Mouse (Mus musculus) limb, embryonic 14.5 days (tissue): ENCODE measurements around the gene Tbcel. TPM values are rescaled to one million over a fixed set of nuclear protein-coding genes. Genes with fewer than 3 reads are reported as not detected.
A peak's percentile ranks its signal among the peaks of the same experiment; 100 is the strongest.

Source experiments
- ATAC-seq: fragments of 200-750 bp; cut with Nextera tagmentation; 2 replicates; pipeline ENCODE4 v1.8.0; 2017; ENCODE audit warnings: low read depth, moderate number of reproducible peaks, moderate TSS enrichment; ENCODE audit not compliant: low FRiP score
- DNase-seq: peaks from one replicate; pipeline ENCODE4 v3.0.0-alpha.2; 2015; ENCODE audit warnings: low spot score
- H3K27ac ChIP-seq: fragments of 300-500 bp; sonication (generic); replicated peaks from 2 replicates; pipeline ENCODE4 v1.5.1; 2014; ENCODE audit warnings: low read depth, mild to moderate bottlenecking, low read length, moderate library complexity, mixed read lengths
- H3K27me3 ChIP-seq: fragments of 300-500 bp; sonication (generic); 2 replicates; pipeline ENCODE4 v1.6.1; 2014; ENCODE audit warnings: low read length, mixed read lengths; ENCODE audit not compliant: control insufficient read depth, insufficient read depth
- H3K36me3 ChIP-seq: fragments of 300-500 bp; sonication (generic); 2 replicates; pipeline ENCODE4 v1.6.1; 2014; ENCODE audit warnings: mild to moderate bottlenecking, low read length, moderate library complexity, mixed read lengths; ENCODE audit not compliant: control insufficient read depth, insufficient read depth
- H3K4me1 ChIP-seq: fragments of 300-500 bp; sonication (generic); 2 replicates; pipeline ENCODE4 v1.6.1; 2014; ENCODE audit warnings: antibody characterized with exemption, low read length, mixed read lengths; ENCODE audit not compliant: control insufficient read depth, insufficient read depth
- H3K4me2 ChIP-seq: fragments of 300-500 bp; sonication (generic); replicated peaks from 2 replicates; pipeline ENCODE4 v1.6.1; 2014; ENCODE audit warnings: low read depth, mild to moderate bottlenecking, low read length, moderate library complexity; ENCODE audit not compliant: severe bottlenecking
- H3K4me3 ChIP-seq: fragments of 300-500 bp; sonication (generic); replicated peaks from 2 replicates; pipeline ENCODE4 v1.5.1; 2014; ENCODE audit warnings: low read length
- H3K9ac ChIP-seq: fragments of 300-500 bp; sonication (generic); 2 replicates; pipeline ENCODE4 v1.6.1; 2014; ENCODE audit warnings: mild to moderate bottlenecking, low read depth, low read length, moderate library complexity; ENCODE audit not compliant: severe bottlenecking
- H3K9me3 ChIP-seq: fragments of 300-500 bp; sonication (generic); 2 replicates; pipeline ENCODE4 v1.6.1; 2016; ENCODE audit warnings: low read length; ENCODE audit not compliant: control insufficient read depth
- POLR2A ChIP-seq: fragments of 200-500 bp; IDR thresholded peaks from 2 replicates; pipeline ENCODE4 v1.8.0; 2012; ENCODE audit warnings: inconsistent platforms, mild to moderate bottlenecking, moderate library complexity, borderline replicate concordance; ENCODE audit not compliant: insufficient read depth, insufficient read length; ENCODE audit errors: extremely low read depth
- WGBS: fragments of 180-500 bp; shearing (Covaris S2); extraction: QIAGEN DNeasy Blood & Tissue Kit; methylation state at CpG from one replicate; pipeline ENCODE4 v1.1.7; 2014; 5-methylcytosine and 5-hydroxymethylcytosine counted together
- polyA plus RNA-seq, 2 experiments: library from polyadenylated mRNA; depleted of rRNA in 1 of 2; stranded (reverse) in 1 of 2; unstranded in 1 of 2; fragments of >200 nt; fragmentation: Nextera tagmentation in 1 of 2; extraction: Ambion mirVana in 1 of 2; gene quantifications; 2 replicates each; pipeline versions ENCODE4 v1.2.1 to v1.2.3; 2012 to 2014

Gene Tbcel
- polyA plus RNA-seq, 2 experiments = 5.3 to 14.2 TPM

GRCm38 (mm10) chr9:42503709-42504108, 3.9 kb downstream of the Tbcel start:
- Histone ChIP-seq H3K27ac (no peak overlapping the region), H3K9me3 (no peaks in the 10 kb centered on the region), H3K4me3 (no peak overlapping the region), H3K4me1 (no peaks in the 10 kb centered on the region; the same call in 1 of the 2 replicates), H3K4me2 (no peak overlapping the region), H3K9ac (no peak overlapping the region), H3K27me3 (no peaks in the 10 kb centered on the region), H3K36me3 (no peaks in the 10 kb centered on the region)
- no peak for TF ChIP-seq POLR2A
- WGBS = 38% methylated on average over 4 of the region's 4 CpGs
- ATAC-seq = no peak
- no peak for DNase-seq

GRCm38 (mm10) chr9:42496296-42496695, 11.3 kb downstream of the Tbcel start:
- no peak overlapping the region for H3K27ac ChIP-seq
- no peak for TF ChIP-seq POLR2A
- no peak overlapping the region for H3K9ac ChIP-seq
- ATAC-seq (no peak), DNase-seq (no peak)
- 0 out of 2 replicates have a peak, but pooled peaks cover 4% of the 10 kb centered on the region for H3K4me1 ChIP-seq
- no peak overlapping the region for H3K4me3 ChIP-seq
- H3K36me3 ChIP-seq = no peaks in the 10 kb centered on the region
- no peak overlapping the region for H3K4me2 ChIP-seq
- H3K27me3 ChIP-seq = no peaks in the 10 kb centered on the region
- 90% methylated on average over 2 of the region's 2 CpGs for WGBS
- no peaks in the 10 kb centered on the region for H3K9me3 ChIP-seq

DNA sequence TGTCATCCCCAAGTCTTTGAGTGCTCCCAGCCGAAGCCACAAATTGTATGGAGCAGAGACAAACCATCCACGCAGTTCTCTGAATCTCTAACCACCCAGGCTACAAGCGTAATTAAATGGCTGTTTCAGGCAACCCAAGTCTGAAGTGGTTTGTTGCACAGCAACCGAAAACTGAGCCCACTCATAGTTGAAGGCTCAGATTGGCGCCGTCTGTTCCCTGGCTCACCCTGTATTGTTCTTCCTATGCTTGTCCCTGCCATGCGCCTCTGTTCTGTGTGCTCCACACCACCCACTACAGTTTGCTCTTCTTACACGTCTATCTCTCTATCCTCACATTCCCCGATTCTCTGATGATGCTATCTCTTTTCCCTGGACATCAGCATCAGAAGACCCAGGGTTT, 15.8 kb downstream of the Tbcel start:
- Histone ChIP-seq H3K4me2 (no peak overlapping the region), H3K9me3 (no peaks in the 10 kb centered on the region), H3K27me3 (no peaks in the 10 kb centered on the region), H3K9ac (no peak overlapping the region), H3K36me3 (no peaks in the 10 kb centered on the region), H3K4me3 (no peak overlapping the region), H3K4me1 (0 out of 2 replicates have a peak, but pooled peaks cover 6% of the 10 kb centered on the region), H3K27ac (no peak overlapping the region)
- DNase-seq = no peak
- WGBS = 86% methylated on average over 9 of the region's 9 CpGs
- ATAC-seq = no peak
- TF ChIP-seq POLR2A = no peak

DNA sequence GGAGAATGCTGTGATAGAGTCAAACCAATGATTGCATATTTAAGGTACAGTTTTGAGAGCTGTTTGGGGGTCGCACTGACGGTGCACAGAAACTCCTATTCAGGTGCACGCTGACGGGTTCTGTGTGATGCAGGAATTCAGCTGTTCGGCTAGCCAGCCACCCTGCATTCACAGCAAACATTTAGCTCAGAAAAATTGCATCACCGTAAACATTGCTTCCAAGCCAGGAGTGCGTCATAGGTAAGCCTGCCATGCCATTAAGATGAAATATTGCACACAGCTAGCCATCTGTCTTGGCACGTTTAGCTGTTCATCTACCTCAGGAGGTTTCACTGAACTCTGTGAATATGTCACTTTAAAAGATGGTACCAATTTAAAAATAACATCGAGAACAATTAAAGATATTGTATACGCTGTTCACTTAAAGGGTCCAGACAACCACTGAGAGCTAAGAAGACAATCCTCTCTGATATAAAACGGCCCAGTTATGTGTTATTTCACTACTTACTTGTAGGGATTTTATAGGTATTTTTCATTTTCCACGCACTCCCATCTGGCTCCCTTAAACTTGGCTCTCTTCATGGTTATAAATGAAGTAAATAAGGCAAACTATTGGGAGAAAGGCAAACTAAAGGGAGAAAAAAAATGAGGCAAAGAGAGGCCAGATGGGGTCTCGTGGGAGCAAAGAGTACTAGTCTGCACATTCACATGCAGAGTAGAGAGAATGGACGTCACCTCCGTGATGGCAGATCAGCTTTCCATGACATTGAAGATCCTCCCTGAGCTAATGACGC, 16.8 kb downstream of the Tbcel start:
- DNase-seq (peak; percentile 15), ATAC-seq (no peak)
- Histone ChIP-seq H3K36me3 (no peaks in the 10 kb centered on the region), H3K27me3 (no peaks in the 10 kb centered on the region), H3K4me3 (no peak overlapping the region), H3K4me1 (0 out of 2 replicates have a peak, but pooled peaks cover 6% of the 10 kb centered on the region), H3K4me2 (no peak overlapping the region), H3K27ac (no peak overlapping the region), H3K9me3 (no peaks in the 10 kb centered on the region), H3K9ac (no peak overlapping the region)
- WGBS = 62% methylated on average over 16 of the region's 16 CpGs
- no peak for TF ChIP-seq POLR2A

DNA sequence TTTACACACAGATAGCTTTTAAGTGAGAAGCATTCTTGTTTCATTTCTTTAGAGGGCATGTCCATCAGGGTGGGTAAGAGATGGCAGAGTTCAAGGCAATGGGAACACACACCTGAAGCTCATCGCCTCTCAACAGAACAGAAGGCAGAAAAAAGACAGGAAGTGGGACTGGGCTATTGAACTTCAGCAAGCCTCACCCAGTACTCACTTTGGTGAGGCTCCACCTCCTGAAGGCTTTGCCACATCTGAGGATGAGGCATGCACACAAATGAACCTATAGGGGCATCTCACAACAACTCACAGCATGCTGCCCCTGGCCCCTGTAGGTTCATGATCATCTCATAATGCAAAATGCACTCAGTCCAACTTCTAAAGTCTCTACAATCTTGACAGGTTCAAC, 19.5 kb downstream of the Tbcel start:
- no peak for TF ChIP-seq POLR2A
- no peak overlapping the region for H3K27ac ChIP-seq
- H3K9ac ChIP-seq = no peak overlapping the region
- H3K9me3 ChIP-seq = no peaks in the 10 kb centered on the region
- H3K4me3 ChIP-seq = no peak overlapping the region
- no peaks in the 10 kb centered on the region for H3K27me3 ChIP-seq
- H3K36me3 ChIP-seq = no peaks in the 10 kb centered on the region
- DNase-seq (no peak), ATAC-seq (no peak)
- 95% methylated on average over 1 of the region's 1 CpGs for WGBS
- 0 out of 2 replicates have a peak, but pooled peaks cover 6% of the 10 kb centered on the region for H3K4me1 ChIP-seq
- no peak overlapping the region for H3K4me2 ChIP-seq

DNA sequence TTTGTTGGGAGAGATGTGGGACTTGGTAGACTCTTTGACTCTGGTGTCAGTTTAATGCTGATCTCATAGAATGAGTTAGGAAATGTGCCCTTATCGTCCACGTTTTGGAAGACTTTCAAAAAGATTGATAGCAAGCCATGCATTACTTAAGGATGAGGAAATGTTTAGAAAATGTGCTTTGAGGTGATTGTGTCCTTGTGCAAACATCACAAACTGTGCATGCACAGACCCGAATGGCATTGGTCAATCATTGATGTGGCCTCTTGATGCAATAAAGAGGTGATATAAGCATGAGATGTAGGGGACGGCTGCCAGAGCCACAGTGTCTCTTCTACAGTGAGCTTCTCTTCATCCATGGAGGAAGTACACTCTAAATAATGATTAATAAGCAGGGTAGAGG, 20.7 kb downstream of the Tbcel start:
- WGBS = 75% methylated on average over 4 of the region's 4 CpGs
- Histone ChIP-seq H3K4me3 (no peak overlapping the region), H3K27me3 (no peaks in the 10 kb centered on the region), H3K27ac (no peak overlapping the region), H3K4me2 (no peak overlapping the region), H3K4me1 (0 out of 2 replicates have a peak, but pooled peaks cover 6% of the 10 kb centered on the region), H3K9ac (no peak overlapping the region), H3K9me3 (no peaks in the 10 kb centered on the region), H3K36me3 (no peaks in the 10 kb centered on the region)
- no peak for DNase-seq
- no peak for TF ChIP-seq POLR2A
- no peak for ATAC-seq
